Mouse (Mus musculus) embryonic facial prominence, embryonic 11.5 days (tissue): ENCODE data around the gene Gm28308. TPM values are rescaled to one million over a fixed set of nuclear protein-coding genes. Genes with fewer than 3 reads are reported as not detected.
A peak's percentile ranks its signal among the peaks of the same experiment; 100 is the strongest.

Experiments used
- ATAC-seq: fragments of 200-750 bp; cut with Nextera tagmentation; replicated peaks from 2 replicates; pipeline ENCODE4 v1.8.0; 2017; ENCODE audit warnings: low read depth; ENCODE audit not compliant: insufficient number of reproducible peaks, low FRiP score, low TSS enrichment
- DNase-seq: peaks from one replicate; pipeline ENCODE4 v3.0.0-alpha.2; 2015; ENCODE audit warnings: low spot score
- H3K27ac ChIP-seq: fragments of 300-500 bp; sonication (generic); replicated peaks from 2 replicates; pipeline ENCODE4 v1.5.1; 2014; ENCODE audit warnings: mild to moderate bottlenecking, low read depth, low read length, control low read depth
- H3K27me3 ChIP-seq: fragments of 300-500 bp; sonication (generic); 2 replicates; pipeline ENCODE4 v1.6.1; 2014; ENCODE audit warnings: mild to moderate bottlenecking, low read length, moderate library complexity, mixed read lengths; ENCODE audit not compliant: control insufficient read depth, insufficient read depth
- H3K36me3 ChIP-seq: fragments of 300-500 bp; sonication (generic); replicated peaks from 2 replicates; pipeline ENCODE4 v1.6.1; 2014; ENCODE audit warnings: low read depth, mild to moderate bottlenecking, low read length, moderate library complexity, mixed read lengths; ENCODE audit not compliant: control insufficient read depth, insufficient read depth
- H3K4me1 ChIP-seq: fragments of 300-500 bp; sonication (generic); 2 replicates; pipeline ENCODE4 v1.6.1; 2014; ENCODE audit warnings: low read length, mixed read lengths; ENCODE audit not compliant: control insufficient read depth, insufficient read depth
- H3K4me2 ChIP-seq: fragments of 300-500 bp; sonication (generic); 2 replicates; pipeline ENCODE4 v1.6.1; 2014; ENCODE audit warnings: low read depth, mild to moderate bottlenecking, control low read depth, low read length, moderate library complexity
- H3K4me3 ChIP-seq: fragments of 300-500 bp; sonication (generic); 2 replicates; pipeline ENCODE4 v1.5.1; 2014; ENCODE audit warnings: low read depth, low read length, control low read depth
- H3K9ac ChIP-seq: fragments of 300-500 bp; sonication (generic); replicated peaks from 2 replicates; pipeline ENCODE4 v1.6.1; 2014; ENCODE audit warnings: mild to moderate bottlenecking, control low read depth, low read length
- H3K9me3 ChIP-seq: fragments of 300-500 bp; sonication (generic); replicated peaks from 2 replicates; pipeline ENCODE4 v1.6.1; 2016; ENCODE audit warnings: mild to moderate bottlenecking, low read length, inconsistent platforms, mixed read lengths; ENCODE audit not compliant: control insufficient read depth
- WGBS: fragments of 180-500 bp; shearing (Covaris S2); extraction: QIAGEN DNeasy Blood & Tissue Kit; methylation state at CpG from one replicate; pipeline ENCODE4 v1.1.7; 2014; 5-methylcytosine and 5-hydroxymethylcytosine counted together
- polyA plus RNA-seq: library from polyadenylated mRNA; unstranded; fragments of >200 nt; fragmentation: Nextera tagmentation; extraction: Ambion mirVana; gene quantifications from 2 replicates; pipeline ENCODE4 v1.2.1, GENCODE M21; 2014

Gm28308 gene
- 0.38 TPM in 1 of 2 replicates, not detected in the other for polyA plus RNA-seq

DNA sequence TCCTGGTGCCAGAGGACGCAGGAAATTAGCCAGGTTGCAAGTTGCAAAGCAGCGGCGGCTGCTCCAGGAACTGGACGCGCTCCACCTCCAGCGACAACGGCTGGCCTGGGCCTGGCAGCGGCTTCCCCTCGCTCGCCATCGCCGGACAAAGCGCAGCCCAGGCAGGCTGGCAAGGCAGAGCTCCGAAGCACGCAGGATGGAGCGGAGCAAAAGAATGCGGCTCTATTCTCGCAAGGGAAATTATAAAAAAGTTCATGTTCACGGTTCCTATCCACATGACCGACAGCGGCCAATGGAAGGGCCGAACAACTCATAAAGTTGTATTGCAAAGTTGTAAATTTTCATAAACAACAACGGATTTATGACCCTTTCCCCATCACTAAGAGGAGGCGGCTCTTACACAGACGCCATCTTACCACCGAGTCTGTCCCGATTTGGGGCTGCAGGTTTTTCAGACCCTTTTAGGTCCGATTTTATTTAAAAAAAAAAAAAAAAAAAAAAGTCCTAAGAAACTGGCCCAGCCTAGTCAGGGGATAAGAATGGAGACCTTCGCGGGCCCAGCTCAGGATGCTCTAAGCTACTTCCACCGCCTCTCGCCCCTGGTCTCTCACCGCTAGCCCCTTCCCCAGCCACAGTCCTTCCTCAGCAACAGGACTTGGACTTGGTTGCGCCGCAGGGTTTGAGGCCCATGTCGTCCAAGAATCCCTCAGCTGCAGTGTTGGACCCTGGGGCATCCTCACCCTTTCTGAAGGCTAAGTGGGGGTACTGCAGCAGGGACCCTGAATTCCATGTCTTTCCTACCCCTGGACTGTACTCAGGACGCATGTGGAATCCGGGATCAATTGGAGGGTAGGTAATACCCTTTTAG, at the start of gene Gm28308, which contains the start of gene Hoxa3:
Gene Gm28308, minus strand, starts transcription at position 221 of the 868 bp plus-strand sequence.
Gene Hoxa3, minus strand, starts transcription at position 218 of the 868 bp plus-strand sequence.
- 2% methylated on average over 38 of the region's 38 CpGs for WGBS
- no peak for ATAC-seq
- H3K4me3 ChIP-seq: no peak within 1 kb of the TSS
- no peak within 1 kb of the TSS for H3K9ac ChIP-seq
- peaks cover 95% of the 10 kb centered on the region for H3K27me3 ChIP-seq
- H3K4me2 ChIP-seq: no peak within 1 kb of the TSS
- no peaks in the 10 kb centered on the region; the same call in 1 of the 2 replicates for H3K4me1 ChIP-seq
- DNase-seq: no peak
- no peak within 1 kb of the TSS for H3K27ac ChIP-seq
- no peaks in the 10 kb centered on the region for H3K36me3 ChIP-seq
- no peaks in the 10 kb centered on the region for H3K9me3 ChIP-seq

- H3K9me3 ChIP-seq: no peaks in the 10 kb centered on the region
- ATAC-seq (no peak), DNase-seq (peak; percentile 25)
- H3K4me2 ChIP-seq: no peak overlapping the region
- 2% methylated on average over 24 of the region's 24 CpGs for WGBS
- peaks cover 82% of the 10 kb centered on the region for H3K27me3 ChIP-seq
- H3K36me3 ChIP-seq: no peaks in the 10 kb centered on the region
- no peak overlapping the region for H3K27ac ChIP-seq
- no peak overlapping the region for H3K9ac ChIP-seq
- H3K4me3 ChIP-seq: no peak overlapping the region
- peaks cover 5% of the 10 kb centered on the region; the same call in 1 of the 2 replicates for H3K4me1 ChIP-seq
Measured at GRCm38 (mm10) chr6:52262463-52263320, 49.6 kb upstream of the Gm28308 start.

- Histone ChIP-seq H3K36me3 (no peaks in the 10 kb centered on the region), H3K27ac (no peak overlapping the region), H3K27me3 (peaks cover 85% of the 10 kb centered on the region), H3K9me3 (no peaks in the 10 kb centered on the region), H3K4me3 (no peak overlapping the region), H3K9ac (no peak overlapping the region), H3K4me2 (no peak overlapping the region), H3K4me1 (peaks cover 5% of the 10 kb centered on the region; the same call in 1 of the 2 replicates)
- under 1% methylated on average over 9 of the region's 9 CpGs for WGBS
- DNase-seq: no peak
- no peak for ATAC-seq
Measured at GRCm38 (mm10) chr6:52261751-52262462, 48.8 kb upstream of the Gm28308 start.

GRCm38 (mm10) chr6:52260654-52261575, 47.8 kb upstream of the Gm28308 start, which contains the start of gene Hoxa13:
Gene Hoxa13, minus strand, starts transcription at chr6:52260880.
- no peaks in the 10 kb centered on the region for H3K9me3 ChIP-seq
- H3K4me2 ChIP-seq: peak within 1 kb of the TSS; percentile 42
- WGBS: 0% methylated on average over 31 of the region's 72 CpGs
- ATAC-seq: peak; percentile 67; the same call in 1 of the 2 replicates
- peaks cover 5% of the 10 kb centered on the region; the same call in 1 of the 2 replicates for H3K4me1 ChIP-seq
- H3K4me3 ChIP-seq: peak within 1 kb of the TSS; percentile 30
- no peaks in the 10 kb centered on the region for H3K36me3 ChIP-seq
- H3K27ac ChIP-seq: no peak within 1 kb of the TSS
- H3K27me3 ChIP-seq: peaks cover 83% of the 10 kb centered on the region
- DNase-seq: peak; percentile 63
- H3K9ac ChIP-seq: no peak within 1 kb of the TSS

DNA sequence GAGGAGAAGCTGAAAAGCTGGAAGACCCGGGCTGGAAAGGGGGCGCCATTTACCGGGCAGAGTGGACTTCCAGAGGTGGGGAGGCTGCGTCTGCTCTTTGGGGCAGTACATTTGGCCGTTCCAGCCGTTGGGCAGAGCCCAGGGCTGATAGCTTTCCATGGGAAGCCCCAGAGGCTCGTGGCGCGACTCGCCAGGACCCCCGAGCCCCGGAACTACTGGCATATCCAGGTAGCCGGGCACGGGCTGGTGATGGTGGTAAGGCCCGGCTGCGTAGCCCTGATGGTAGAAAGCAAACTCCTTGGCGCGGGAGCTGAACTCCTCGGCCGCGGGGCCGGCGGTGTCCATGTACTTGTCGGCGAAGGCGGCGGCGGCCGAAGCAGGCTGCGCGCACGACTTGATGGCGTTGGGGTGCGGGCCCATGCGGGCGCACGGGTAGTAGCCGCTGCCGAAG, 46.7 kb upstream of the Gm28308 start:
- H3K4me3 ChIP-seq: peak overlapping the region; percentile 8; the same call in 1 of the 2 replicates
- H3K9me3 ChIP-seq: no peaks in the 10 kb centered on the region
- ATAC-seq (0 out of 2 replicates have a peak, but pooled peaks have one; percentile 18), DNase-seq (peak; percentile 32)
- peaks cover 5% of the 10 kb centered on the region; the same call in 1 of the 2 replicates for H3K4me1 ChIP-seq
- H3K27ac ChIP-seq: no peak overlapping the region
- H3K27me3 ChIP-seq: peaks cover 80% of the 10 kb centered on the region
- H3K4me2 ChIP-seq: 0 out of 2 replicates have a peak overlapping the region, but pooled peaks have one; percentile 42
- H3K9ac ChIP-seq: no peak overlapping the region
- H3K36me3 ChIP-seq: no peaks in the 10 kb centered on the region
- WGBS: under 1% methylated on average over 37 of the region's 39 CpGs

GRCm38 (mm10) chr6:52259081-52259790, 46.1 kb upstream of the Gm28308 start:
- H3K4me2 ChIP-seq: no peak overlapping the region
- no peak overlapping the region for H3K4me3 ChIP-seq
- peaks cover 5% of the 10 kb centered on the region; the same call in 1 of the 2 replicates for H3K4me1 ChIP-seq
- no peak overlapping the region for H3K9ac ChIP-seq
- WGBS: under 1% methylated on average over 24 of the region's 25 CpGs
- H3K36me3 ChIP-seq: no peaks in the 10 kb centered on the region
- no peak overlapping the region for H3K27ac ChIP-seq
- no peaks in the 10 kb centered on the region for H3K9me3 ChIP-seq
- ATAC-seq (no peak), DNase-seq (no peak)
- H3K27me3 ChIP-seq: peaks cover 74% of the 10 kb centered on the region
